Mouse (Mus musculus) E14TG2a.4 (cell line): Measurements from ENCODE around the gene Gp9.

Experiments used
- CTCF ChIP-seq: conservative IDR thresholded peaks from 2 replicates; pipeline ENCODE4 v1.5.1; 2014; ENCODE audit warnings: low read length
- POU5F1 ChIP-seq: IDR thresholded peaks from 2 replicates; pipeline ENCODE4 v1.6.1; 2014; ENCODE audit warnings: low read length, borderline replicate concordance

DNA sequence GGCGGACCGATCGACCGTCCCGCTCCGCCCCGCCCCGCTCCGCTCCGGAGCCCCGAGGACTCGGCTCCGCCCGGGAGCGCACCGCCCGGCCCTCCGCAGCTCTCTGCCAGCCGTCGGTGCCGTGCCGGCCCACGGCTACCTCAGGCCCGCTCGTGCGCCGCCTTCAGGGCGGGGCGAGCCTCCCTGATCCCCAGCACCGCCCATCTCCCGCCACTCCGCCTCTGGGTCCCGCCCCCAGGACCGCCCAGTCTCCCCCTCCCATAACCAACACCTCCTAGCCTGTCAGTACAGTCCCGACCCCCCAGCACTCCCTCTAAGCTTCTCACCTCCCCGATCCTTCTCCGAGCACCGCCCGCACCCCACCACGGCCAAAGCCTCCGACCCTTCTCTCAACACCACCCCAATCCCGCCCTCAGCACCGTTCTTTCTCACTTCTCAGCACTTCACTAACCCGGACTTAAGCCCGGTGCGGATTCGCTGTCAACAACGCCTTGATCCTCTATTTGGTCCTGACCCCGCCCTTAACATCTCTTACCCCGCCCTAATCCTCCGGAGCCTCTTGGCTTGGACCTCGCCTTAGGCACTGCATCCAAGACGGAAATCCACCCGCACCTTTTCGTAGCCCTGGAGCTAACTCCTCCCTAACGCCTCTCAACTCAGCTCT, 33.9 kb downstream of the Gp9 start, which contains the start of gene Rab43:
- TF ChIP-seq CTCF (no peak), POU5F1 (no peak)
